Comparison of ENCODE assay signal across 20 mouse cellular contexts in the genomic region with DNA sequence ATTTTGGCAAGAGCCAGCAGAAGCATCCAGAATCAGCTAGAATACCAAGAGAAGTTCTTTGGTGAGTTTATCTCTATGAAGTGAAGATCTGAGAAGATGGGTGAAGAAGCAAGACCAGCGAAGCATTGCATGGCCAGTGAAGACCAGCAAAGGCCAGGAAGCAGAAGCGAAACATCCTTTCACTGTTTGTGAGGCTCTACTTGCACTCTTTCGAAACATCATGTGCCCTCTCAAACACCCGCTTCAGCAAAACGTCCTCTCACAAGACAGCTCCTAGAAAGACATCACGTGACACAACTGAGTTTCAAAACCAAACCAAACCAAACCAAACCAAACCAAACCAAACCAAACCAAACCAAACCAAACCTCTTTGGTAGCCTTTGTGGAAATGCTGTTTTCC.
"Had no signal": no experiment of that assay in that cellular context is flagged by ENCODE, and none has a peak within 500 bp of the region (broad histone marks: within the 10 kb centered on the region; RNA-seq: fewer than 3 reads in every experiment).

No protein-coding gene starts in this region.

- DNase-seq: gastrocnemius, postnatal 14 days; gastrocnemius, postnatal 36 days; heart, postnatal 10 days; heart, postnatal 36 days; kidney, adult 11 months; kidney, adult 8-10 months; kidney, postnatal 10 days; kidney, postnatal 25 days; kidney, postnatal 4 days; left cerebral cortex, postnatal 4 days; lung, adult 18-20 months had no signal

- H3K9ac ChIP-seq: heart, embryonic 12.5 days; hindbrain, embryonic 13.5 days; hindbrain, embryonic 15.5 days; limb, embryonic 13.5 days; limb, embryonic 15.5 days; liver, embryonic 14.5 days had no signal

- H3K36me3 ChIP-seq: heart, embryonic 12.5 days; hindbrain, embryonic 13.5 days; hindbrain, embryonic 15.5 days; limb, embryonic 13.5 days; limb, embryonic 15.5 days had no signal

- H3K27ac ChIP-seq: hindbrain, embryonic 13.5 days; hindbrain, embryonic 15.5 days; hindbrain, postnatal 0 days; layer of hippocampus, adult 2 months; left cerebral cortex, adult 2 months; limb, embryonic 13.5 days; limb, embryonic 15.5 days; liver, embryonic 14.5 days had no signal

- H3K9me3 ChIP-seq: heart, embryonic 12.5 days; hindbrain, embryonic 13.5 days; hindbrain, embryonic 15.5 days; limb, embryonic 13.5 days; limb, embryonic 15.5 days had no signal

- H3K4me1 ChIP-seq: hindbrain, embryonic 13.5 days; hindbrain, embryonic 15.5 days; limb, embryonic 15.5 days had no signal

- H3K27me3 ChIP-seq: hindbrain, embryonic 13.5 days; hindbrain, embryonic 15.5 days; limb, embryonic 13.5 days; limb, embryonic 15.5 days had no signal

- H3K4me3 ChIP-seq: heart, embryonic 12.5 days; hindbrain, embryonic 13.5 days; hindbrain, embryonic 15.5 days; layer of hippocampus, adult 2 months; left cerebral cortex, adult 2 months; limb, embryonic 13.5 days; limb, embryonic 15.5 days had no signal
